Mouse (Mus musculus): ENCODE results near the gene Dennd1a.

DNA sequence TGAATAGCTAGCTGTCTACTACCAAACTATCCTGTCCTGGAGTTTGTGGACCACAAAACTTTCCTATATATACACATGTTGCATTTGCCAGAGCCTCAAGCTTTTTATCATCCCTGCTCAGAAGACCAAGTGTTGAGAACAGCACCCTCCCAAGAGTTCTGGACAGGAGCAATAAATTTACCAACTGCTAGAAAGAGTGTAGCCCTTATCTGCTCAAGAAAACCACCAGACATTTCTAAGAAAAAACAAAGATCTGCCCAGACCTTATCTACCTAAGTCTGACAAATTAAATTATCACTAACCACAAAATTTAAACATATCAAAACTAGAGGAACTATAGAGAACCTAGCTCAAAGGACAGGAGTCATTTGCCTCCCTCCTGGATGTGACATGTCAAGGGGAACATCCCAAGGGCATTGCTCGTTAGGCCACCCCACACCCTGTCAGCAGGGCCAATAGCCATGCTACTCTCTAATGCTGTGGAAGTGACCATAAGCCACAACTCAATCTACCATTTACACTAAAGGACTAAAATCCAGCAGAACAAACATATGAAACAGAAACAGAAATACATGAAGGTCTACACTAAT is 154.9 kb downstream of the Dennd1a start:
- TF ChIP-seq POLR2A (IDR thresholded peaks at IDR 0.05; ENCODE audit: extremely low read depth, insufficient read depth, low read length) (no peak), CTCF (IDR thresholded peaks at IDR 0.05; ENCODE audit: extremely low read depth, insufficient read depth, low read length) (no peak)
